Mouse (Mus musculus) fibroblast of lung, adult 2 months (primary cell): ENCODE results near the gene Cd3eap.

ENCODE experiments used
- DNase-seq: peaks from one replicate; pipeline ENCODE4 v3.0.0-alpha.2; 2011; ENCODE audit warnings: low read depth

Cd3eap gene

GRCm38 (mm10) chr7:19307739-19308453, 51.4 kb downstream of the Cd3eap start:
- peak; percentile 60 for DNase-seq

- DNase-seq = no peak
Observed at GRCm38 (mm10) chr7:19306819-19307738, 52.2 kb downstream of the Cd3eap start.
